Mouse (Mus musculus) heart, adult 2 months (tissue): Measurements from ENCODE around the gene Adam19. TPM values are rescaled to one million over a fixed set of nuclear protein-coding genes. Genes with fewer than 3 reads are reported as not detected.

Experiments used
- DNase-seq, 2 experiments: peaks; one replicate each; pipeline ENCODE4 v3.0.0; 2021
- H3K27ac ChIP-seq: fragments of 200-600 bp; 2 replicates; pipeline ENCODE4 v1.8.1; 2022
- H3K27me3 ChIP-seq: fragments of 200-500 bp; 2 replicates; pipeline ENCODE4 v1.6.1; 2012; ENCODE audit warnings: mild to moderate bottlenecking, low read length, inconsistent platforms, mixed read lengths; ENCODE audit not compliant: control insufficient read depth, insufficient read depth
- H3K36me3 ChIP-seq: fragments of 200-500 bp; 2 replicates; pipeline ENCODE4 v1.6.1; 2012; ENCODE audit warnings: low read length, inconsistent platforms; ENCODE audit not compliant: control insufficient read depth, insufficient read depth
- H3K4me1 ChIP-seq: fragments of 200-500 bp; 2 replicates; pipeline ENCODE4 v1.6.1; 2011; ENCODE audit warnings: low read length; ENCODE audit not compliant: control insufficient read depth, insufficient read depth
- H3K4me3 ChIP-seq: fragments of 200-600 bp; 2 replicates; pipeline ENCODE4 v1.8.1; 2022
- H3K79me2 ChIP-seq: fragments of 200-500 bp; replicated peaks from 2 replicates; pipeline ENCODE4 v1.6.1; 2012; ENCODE audit warnings: mild to moderate bottlenecking, inconsistent platforms, low read length, moderate library complexity, mixed read lengths; ENCODE audit not compliant: control insufficient read depth, insufficient read depth
- H3K9ac ChIP-seq: fragments of 200-500 bp; 2 replicates; pipeline ENCODE4 v1.6.1; 2012; ENCODE audit warnings: low read depth, mild to moderate bottlenecking, control low read depth, inconsistent platforms, low read length, mixed read lengths
- CTCF ChIP-seq: fragments of 200-600 bp; IDR thresholded peaks from 2 replicates; pipeline ENCODE4 v1.8.1; 2022; ENCODE audit warnings: antibody characterized with exemption, mild to moderate bottlenecking, moderate library complexity
- EP300 ChIP-seq: fragments of 200-500 bp; IDR thresholded peaks from 2 replicates; pipeline ENCODE4 v1.6.1; 2011; ENCODE audit warnings: low read depth, low read length, control low read depth; ENCODE audit not compliant: insufficient read depth
- POLR2A ChIP-seq: fragments of 200-500 bp; IDR thresholded peaks from 2 replicates; pipeline ENCODE4 v1.6.1; 2011; ENCODE audit warnings: mild to moderate bottlenecking, low read depth, low read length, control low read depth; ENCODE audit not compliant: insufficient read depth
- WGBS: fragments of 180-500 bp; shearing (Covaris S2); methylation state at CpG from one replicate; pipeline ENCODE4 v1.1.7; 2018; 5-methylcytosine and 5-hydroxymethylcytosine counted together
- intact Hi-C: fragments of 180-260 bp; cut with DNase I; formaldehyde crosslinking; loops from one replicate; pipeline ENCODE4 v1.15.1; 2025
- polyA plus RNA-seq: library from polyadenylated mRNA; depleted of rRNA; stranded (reverse); fragments of >200 nt; gene quantifications from 2 replicates; pipeline ENCODE4 v1.2.3, GENCODE M21; 2012
- total RNA-seq, 2 experiments: library from RNA; stranded (reverse); gene quantifications; 2 replicates each; pipeline ENCODE4 v1.2.3; 2021

The Adam19 gene
- total and polyA plus RNA-seq, 3 experiments = 17.7 to 63.9 (median 21.9) TPM

- Histone ChIP-seq H3K79me2 (no peaks in the 10 kb centered on the region), H3K27ac (no peak overlapping the region), H3K36me3 (no peaks in the 10 kb centered on the region), H3K27me3 (no peaks in the 10 kb centered on the region), H3K9ac (no peak overlapping the region), H3K4me3 (no peak overlapping the region), H3K4me1 (no peaks in the 10 kb centered on the region)
- no peak for DNase-seq
- TF ChIP-seq EP300 = no peak
- intact Hi-C loops = no loop called here
- WGBS = 90% methylated on average over 8 of the region's 8 CpGs
Observed at GRCm38 (mm10) chr11:46156945-46157344, 101.2 kb downstream of the Adam19 start.

GRCm38 (mm10) chr11:46157462-46157861 lies 101.7 kb downstream of the Adam19 start:
- intact Hi-C loops = no loop called here
- no peak for DNase-seq

GRCm38 (mm10) chr11:46165866-46166585 lies 110.2 kb downstream of the Adam19 start, which contains the start of gene Nipal4:
Gene Nipal4 (minus strand): TSS chr11:46166508.
- Histone ChIP-seq H3K9ac (peak within 1 kb of the TSS; percentile 55), H3K36me3 (no peaks in the 10 kb centered on the region), H3K27ac (no peak within 1 kb of the TSS), H3K4me1 (no peaks in the 10 kb centered on the region), H3K79me2 (no peaks in the 10 kb centered on the region), H3K27me3 (peaks cover 5% of the 10 kb centered on the region), H3K4me3 (peak within 1 kb of the TSS; percentile 39)
- 3% methylated on average over 40 of the region's 40 CpGs for WGBS
- peak in 1 of 2 experiments; percentile 13 for DNase-seq
- TF ChIP-seq EP300 (no peak), POLR2A (no peak), CTCF (no peak)
- intact Hi-C loops = no loop called here

More at GRCm38 (mm10) chr11:46157462-46157861, 101.7 kb downstream of the Adam19 start:
- no peaks in the 10 kb centered on the region for H3K79me2 ChIP-seq
- no peaks in the 10 kb centered on the region for H3K36me3 ChIP-seq
- H3K9ac ChIP-seq = no peak overlapping the region
- H3K27ac ChIP-seq = no peak overlapping the region
- H3K4me3 ChIP-seq = no peak overlapping the region
- no peaks in the 10 kb centered on the region for H3K27me3 ChIP-seq
- H3K4me1 ChIP-seq = no peaks in the 10 kb centered on the region
- TF ChIP-seq EP300 (no peak), CTCF (peak; percentile 35)

- Histone ChIP-seq H3K4me3 (no peak overlapping the region), H3K9ac (no peak overlapping the region), H3K36me3 (no peaks in the 10 kb centered on the region), H3K4me1 (no peaks in the 10 kb centered on the region), H3K79me2 (no peaks in the 10 kb centered on the region), H3K27me3 (peaks cover 5% of the 10 kb centered on the region), H3K27ac (no peak overlapping the region)
- TF ChIP-seq CTCF (no peak), POLR2A (no peak), EP300 (no peak)
- WGBS = 88% methylated on average over 7 of the region's 7 CpGs
- DNase-seq = no peak
- intact Hi-C loops = no loop called here
Observed at GRCm38 (mm10) chr11:46168506-46168905, 112.7 kb downstream of the Adam19 start.

GRCm38 (mm10) chr11:46169908-46170307 lies 114.1 kb downstream of the Adam19 start:
- intact Hi-C loops = no loop called here
- Histone ChIP-seq H3K79me2 (no peaks in the 10 kb centered on the region), H3K27ac (no peak overlapping the region), H3K4me1 (no peaks in the 10 kb centered on the region), H3K9ac (no peak overlapping the region), H3K36me3 (no peaks in the 10 kb centered on the region), H3K27me3 (peaks cover 5% of the 10 kb centered on the region), H3K4me3 (no peak overlapping the region)
- 75% methylated on average over 3 of the region's 3 CpGs for WGBS
- no peak for TF ChIP-seq CTCF
- no peak for TF ChIP-seq EP300
- TF ChIP-seq POLR2A = no peak
- no peak for DNase-seq

GRCm38 (mm10) chr11:46172128-46172527 lies 116.3 kb downstream of the Adam19 start:
- Histone ChIP-seq H3K9ac (no peak overlapping the region), H3K79me2 (no peaks in the 10 kb centered on the region), H3K27ac (no peak overlapping the region), H3K4me3 (no peak overlapping the region), H3K36me3 (no peaks in the 10 kb centered on the region), H3K27me3 (no peaks in the 10 kb centered on the region), H3K4me1 (no peaks in the 10 kb centered on the region)
- WGBS = 88% methylated on average over 9 of the region's 9 CpGs
- no peak for DNase-seq
- TF ChIP-seq CTCF (no peak), POLR2A (no peak), EP300 (no peak)
- intact Hi-C loops = no loop called here
